Mouse (Mus musculus) thymus, adult 2 months (tissue): Measurements from ENCODE around the gene Sppl2b.

Source experiments
- CTCF ChIP-seq: fragments of 200-500 bp; IDR thresholded peaks from 2 replicates; pipeline ENCODE4 v1.5.1; 2012; ENCODE audit warnings: mild to moderate bottlenecking, control low read depth, low read length, moderate library complexity, borderline replicate concordance; ENCODE audit not compliant: control insufficient read depth, poor library complexity, insufficient read depth; ENCODE audit errors: extremely low read depth
- POLR2A ChIP-seq: fragments of 200-500 bp; IDR thresholded peaks from 2 replicates; pipeline ENCODE4 v1.6.1; 2012; ENCODE audit warnings: mild to moderate bottlenecking, low read length, control low read depth, moderate library complexity; ENCODE audit not compliant: control insufficient read depth, poor library complexity, insufficient read depth; ENCODE audit errors: extremely low read depth

DNA sequence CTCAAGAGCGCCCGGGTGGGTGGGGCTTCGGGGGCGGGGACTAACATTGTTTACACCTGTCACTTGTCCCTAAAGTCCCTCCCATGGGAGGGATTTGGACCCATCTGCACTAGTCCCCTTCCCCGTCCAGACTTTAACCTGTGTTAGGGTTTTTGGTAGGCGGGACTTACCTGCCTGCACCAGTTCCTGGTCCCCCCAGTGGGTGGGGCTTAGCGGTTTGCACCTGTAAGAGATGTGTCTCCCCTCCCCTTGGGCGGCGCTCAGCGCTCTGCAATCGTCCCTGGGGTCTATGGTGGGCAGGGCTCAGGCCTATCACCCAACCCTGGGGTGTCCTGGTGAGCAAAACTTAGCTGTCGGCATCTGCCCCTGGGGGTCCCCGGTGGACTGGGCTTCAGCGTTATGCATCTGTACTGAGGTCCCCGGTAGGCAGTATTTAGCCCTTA lies 62.3 kb downstream of the Sppl2b start:
- TF ChIP-seq CTCF (no peak), POLR2A (no peak)
